Mouse (Mus musculus) heart, postnatal 0 days (tissue): ENCODE measurements around the gene Crcp. TPM values are rescaled to one million over a fixed set of nuclear protein-coding genes. Genes with fewer than 3 reads are reported as not detected.

Experiments used
- ATAC-seq: fragments of 200-750 bp; cut with Nextera tagmentation; 2 replicates; pipeline ENCODE4 v1.8.0; 2017; ENCODE audit warnings: low read depth, moderate number of reproducible peaks, moderate library complexity; ENCODE audit not compliant: insufficient read depth
- DNase-seq: peaks from one replicate; pipeline ENCODE4 v3.0.0-alpha.2; 2016; ENCODE audit warnings: low spot score
- H3K27ac ChIP-seq: fragments of 300-500 bp; sonication (generic); 2 replicates; pipeline ENCODE4 v1.5.1; 2014; ENCODE audit warnings: low read depth, mild to moderate bottlenecking
- H3K27me3 ChIP-seq: fragments of 300-500 bp; sonication (generic); 2 replicates; pipeline ENCODE4 v1.6.1; 2014; ENCODE audit warnings: low read length, mixed read lengths; ENCODE audit not compliant: control insufficient read depth, insufficient read depth
- H3K36me3 ChIP-seq: fragments of 300-500 bp; sonication (generic); replicated peaks from 2 replicates; pipeline ENCODE4 v1.6.1; 2014; ENCODE audit warnings: low read length, mixed read lengths; ENCODE audit not compliant: control insufficient read depth, insufficient read depth
- H3K4me1 ChIP-seq: fragments of 300-500 bp; sonication (generic); 2 replicates; pipeline ENCODE4 v1.6.1; 2014; ENCODE audit warnings: antibody characterized with exemption; ENCODE audit not compliant: control insufficient read depth, insufficient read depth
- H3K4me2 ChIP-seq: fragments of 300-500 bp; sonication (generic); 2 replicates; pipeline ENCODE4 v1.6.1; 2014; ENCODE audit warnings: low read depth, mild to moderate bottlenecking, low read length, moderate library complexity
- H3K4me3 ChIP-seq: fragments of 300-500 bp; sonication (generic); 2 replicates; pipeline ENCODE4 v1.5.1; 2014; ENCODE audit warnings: low read depth, low read length
- H3K9ac ChIP-seq: fragments of 300-500 bp; sonication (generic); replicated peaks from 2 replicates; pipeline ENCODE4 v1.6.1; 2014; ENCODE audit warnings: low read depth, low read length, mixed read lengths
- H3K9me3 ChIP-seq: fragments of 300-500 bp; sonication (generic); replicated peaks from 2 replicates; pipeline ENCODE4 v1.6.1; 2016; ENCODE audit warnings: low read length; ENCODE audit not compliant: control insufficient read depth
- CTCF ChIP-seq: IDR thresholded peaks from 2 replicates; pipeline ENCODE4 v1.5.1; 2016; ENCODE audit warnings: antibody characterized with exemption, control low read depth, low read depth
- EP300 ChIP-seq: IDR thresholded peaks from 2 replicates; pipeline ENCODE4 v1.6.1; 2016; ENCODE audit warnings: antibody characterized with exemption, low read depth
- WGBS: fragments of 180-500 bp; shearing (Covaris S2); extraction: QIAGEN DNeasy Blood & Tissue Kit; methylation state at CpG from one replicate; pipeline ENCODE4 v1.1.7; 2014; 5-methylcytosine and 5-hydroxymethylcytosine counted together
- polyA plus RNA-seq: library from polyadenylated mRNA; unstranded; fragments of >200 nt; fragmentation: Nextera tagmentation; extraction: Ambion mirVana; gene quantifications from 2 replicates; pipeline ENCODE4 v1.2.1, GENCODE M21; 2015
- total RNA-seq: library from RNA; depleted of rRNA; stranded (reverse); fragments of >200 nt; gene quantifications from 2 replicates; pipeline ENCODE4 v1.2.3, GENCODE M21; 2014; ENCODE audit warnings: low replicate concordance

The Crcp gene
- total and polyA plus RNA-seq, 2 experiments from 2014 or later = 9.7 to 20.8 TPM

- Histone ChIP-seq H3K9ac (no peak overlapping the region), H3K4me3 (no peak overlapping the region), H3K27me3 (peaks cover 20% of the 10 kb centered on the region), H3K36me3 (peaks cover 52% of the 10 kb centered on the region), H3K9me3 (no peaks in the 10 kb centered on the region), H3K27ac (no peak overlapping the region), H3K4me2 (no peak overlapping the region), H3K4me1 (no peaks in the 10 kb centered on the region)
- peak; percentile 42 for DNase-seq
- no peak; the same call in 1 of the 2 replicates for ATAC-seq
- TF ChIP-seq CTCF (peak; percentile 64), EP300 (no peak)
- WGBS = 78% methylated on average over 7 of the region's 7 CpGs
Measured at GRCm38 (mm10) chr5:130044201-130044695, 15.2 kb downstream of the Crcp start.

- Histone ChIP-seq H3K4me1 (no peaks in the 10 kb centered on the region), H3K27ac (no peak overlapping the region), H3K4me2 (no peak overlapping the region), H3K4me3 (no peak overlapping the region), H3K9me3 (no peaks in the 10 kb centered on the region), H3K27me3 (peaks cover 31% of the 10 kb centered on the region), H3K9ac (no peak overlapping the region), H3K36me3 (peaks cover 41% of the 10 kb centered on the region)
- 72% methylated on average over 7 of the region's 7 CpGs for WGBS
- no peak for DNase-seq
- TF ChIP-seq CTCF (no peak), EP300 (no peak)
- ATAC-seq = no peak
Measured at GRCm38 (mm10) chr5:130046100-130046499, 17.0 kb downstream of the Crcp start.

GRCm38 (mm10) chr5:130046589-130046988, 17.5 kb downstream of the Crcp start:
- H3K27ac ChIP-seq = no peak overlapping the region
- no peaks in the 10 kb centered on the region for H3K9me3 ChIP-seq
- H3K9ac ChIP-seq = no peak overlapping the region
- no peak overlapping the region for H3K4me2 ChIP-seq
- ATAC-seq = peak; percentile 82
- TF ChIP-seq EP300 (no peak), CTCF (no peak)
- no peaks in the 10 kb centered on the region for H3K4me1 ChIP-seq
- H3K4me3 ChIP-seq = no peak overlapping the region
- peaks cover 36% of the 10 kb centered on the region for H3K27me3 ChIP-seq
- 25% methylated on average over 10 of the region's 10 CpGs for WGBS
- peaks cover 41% of the 10 kb centered on the region for H3K36me3 ChIP-seq
- DNase-seq = peak; percentile 81

GRCm38 (mm10) chr5:130047013-130047412, 17.9 kb downstream of the Crcp start:
- H3K9me3 ChIP-seq = no peaks in the 10 kb centered on the region
- H3K4me3 ChIP-seq = no peak overlapping the region
- no peak overlapping the region for H3K4me2 ChIP-seq
- no peak overlapping the region for H3K27ac ChIP-seq
- DNase-seq = no peak
- H3K9ac ChIP-seq = no peak overlapping the region
- peaks cover 37% of the 10 kb centered on the region for H3K27me3 ChIP-seq
- ATAC-seq = no peak
- peaks cover 37% of the 10 kb centered on the region for H3K36me3 ChIP-seq
- H3K4me1 ChIP-seq = no peaks in the 10 kb centered on the region
- 69% methylated on average over 6 of the region's 6 CpGs for WGBS
- no peak for TF ChIP-seq CTCF
- TF ChIP-seq EP300 = no peak

- TF ChIP-seq EP300 (no peak), CTCF (no peak)
- no peak for ATAC-seq
Measured at GRCm38 (mm10) chr5:130048786-130049520, 19.9 kb downstream of the Crcp start.

More at GRCm38 (mm10) chr5:130048786-130049520, 19.9 kb downstream of the Crcp start:
- Histone ChIP-seq H3K27ac (peak overlapping the region; percentile 27; the same call in 1 of the 2 replicates), H3K4me1 (no peaks in the 10 kb centered on the region), H3K9me3 (no peaks in the 10 kb centered on the region), H3K4me2 (no peak overlapping the region), H3K36me3 (peaks cover 23% of the 10 kb centered on the region), H3K4me3 (no peak overlapping the region), H3K27me3 (peaks cover 30% of the 10 kb centered on the region), H3K9ac (no peak overlapping the region)
- WGBS = 79% methylated on average over 15 of the region's 15 CpGs
- no peak for DNase-seq
